In genomic region chr7:57421044-57421443, GRCm38 (mm10) we compare ENCODE assay signal across 24 mouse cellular contexts. TPM values are rescaled to one million over a fixed set of nuclear protein-coding genes. Genes with fewer than 3 reads are reported as not detected.
"Had no signal": no experiment of that assay in that cellular context is flagged by ENCODE, and none has a peak within 500 bp of the region (broad histone marks: within the 10 kb centered on the region; RNA-seq: fewer than 3 reads in every experiment).

No protein-coding gene starts in this region.

- H3K9me3 ChIP-seq: liver, embryonic 15.5 days; lung, embryonic 15.5 days; midbrain, embryonic 12.5 days; neural tube, embryonic 13.5 days; neural tube, embryonic 15.5 days; stomach, embryonic 15.5 days had no signal

- ATAC-seq: liver, postnatal 0 days; lung, postnatal 0 days; midbrain, embryonic 16.5 days had no signal

- H3K9ac ChIP-seq: liver, embryonic 15.5 days; liver, postnatal 0 days; lung, embryonic 15.5 days; midbrain, embryonic 12.5 days; neural tube, embryonic 13.5 days; neural tube, embryonic 15.5 days; stomach, embryonic 15.5 days had no signal

- DNase-seq: liver, postnatal 0 days; lung, adult 2 months; lung, postnatal 14 days; lung, postnatal 36 days; midbrain, embryonic 14.5 days; retina, postnatal 1 day; right cerebral cortex, adult 18-20 months; spleen, adult 18-20 months; thymus, adult 2 months; thymus, postnatal 14 days; thymus, postnatal 36 days had no signal

- H3K27ac ChIP-seq: liver, embryonic 15.5 days; lung, embryonic 15.5 days; macrophage; midbrain, embryonic 12.5 days; neural tube, embryonic 13.5 days; neural tube, embryonic 15.5 days; stomach, embryonic 15.5 days; stomach, postnatal 0 days had no signal

- H3K4me1 ChIP-seq: liver, embryonic 15.5 days; lung, embryonic 15.5 days; megakaryocyte, embryonic 14.5 days; midbrain, embryonic 12.5 days; neural tube, embryonic 13.5 days; neural tube, embryonic 15.5 days; stomach, embryonic 15.5 days had no signal

- H3K27me3 ChIP-seq: liver, embryonic 15.5 days; lung, embryonic 15.5 days; megakaryocyte, embryonic 14.5 days; midbrain, embryonic 12.5 days; neural tube, embryonic 13.5 days; neural tube, embryonic 15.5 days; stomach, embryonic 15.5 days had no signal

- H3K4me3 ChIP-seq: liver, embryonic 15.5 days; lung, embryonic 15.5 days; megakaryocyte, embryonic 14.5 days; midbrain, embryonic 12.5 days; myocyte; neural tube, embryonic 13.5 days; neural tube, embryonic 15.5 days; stomach, embryonic 15.5 days had no signal

- H3K4me2 ChIP-seq: liver, embryonic 15.5 days; lung, embryonic 15.5 days; midbrain, embryonic 12.5 days; neural tube, embryonic 13.5 days; neural tube, embryonic 15.5 days; stomach, embryonic 15.5 days had no signal

- H3K36me3 ChIP-seq: liver, embryonic 15.5 days; lung, embryonic 15.5 days; midbrain, embryonic 12.5 days; neural tube, embryonic 13.5 days; neural tube, embryonic 15.5 days; stomach, embryonic 15.5 days had no signal

RNA-seq across cellular contexts. Expression of gene Gabrb3, which starts 1.6 kb away (rescaled TPM):
- total RNA-seq: megakaryocyte progenitor cell, adult 5-6 weeks had no signal
- polyA plus RNA-seq: liver, postnatal 0 days; macrophage; myocyte had no signal

RNA-seq across cellular contexts. Expression of gene Gabrg3, which starts 34.1 kb away (rescaled TPM):
- total RNA-seq: megakaryocyte progenitor cell, adult 5-6 weeks had no signal
- polyA plus RNA-seq: liver, postnatal 0 days; lung, adult 2 months; macrophage; myocyte had no signal
